Mouse (Mus musculus): Measurements from ENCODE around the gene Sdccag8.

DNA sequence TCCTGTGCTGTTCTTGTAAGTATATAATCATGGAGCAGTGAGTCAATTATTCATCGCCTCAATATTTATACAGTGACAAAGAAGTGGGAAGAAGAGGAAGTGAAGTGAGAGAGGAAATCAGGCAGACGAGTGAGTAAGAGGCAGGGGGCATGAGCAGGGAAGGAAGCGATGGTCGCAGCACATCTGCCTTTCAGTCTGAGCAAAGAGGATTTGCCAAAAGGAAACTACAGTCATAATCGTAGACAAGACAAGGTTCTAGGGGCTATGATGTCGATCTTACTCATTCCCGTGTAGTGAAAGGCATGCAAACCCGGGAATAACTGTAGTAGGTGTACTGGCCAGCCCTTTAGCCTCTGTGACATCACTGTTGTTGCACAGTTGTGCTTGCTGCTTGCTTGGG, 18.1 kb downstream of the Sdccag8 start:
- TF ChIP-seq CTCF (IDR thresholded peaks at IDR 0.05; ENCODE audit: low read depth) (no peak), EP300 (optimal IDR thresholded peaks at IDR 0.05) (no peak)

All from stomach, postnatal 0 days (tissue).